Mouse (Mus musculus) spleen, adult 10 weeks (tissue): ENCODE data around the gene 1700069L16Rik. TPM values are rescaled to one million over a fixed set of nuclear protein-coding genes. Genes with fewer than 3 reads are reported as not detected.

Experiments
- polyA plus RNA-seq: library from polyadenylated mRNA; stranded (reverse); fragments of 350-450 nt; fragmentation: Illumina TruSeq; extraction: RNeasy Lipid Tissue Mini Kit (QIAGEN cat#74804); gene quantifications from one replicate; pipeline ENCODE4 v1.2.3, GENCODE M21; 2015; ENCODE audit warnings: low replicate concordance; ENCODE audit not compliant: insufficient read depth

Gene 1700069L16Rik
- polyA plus RNA-seq = not detected

DNA sequence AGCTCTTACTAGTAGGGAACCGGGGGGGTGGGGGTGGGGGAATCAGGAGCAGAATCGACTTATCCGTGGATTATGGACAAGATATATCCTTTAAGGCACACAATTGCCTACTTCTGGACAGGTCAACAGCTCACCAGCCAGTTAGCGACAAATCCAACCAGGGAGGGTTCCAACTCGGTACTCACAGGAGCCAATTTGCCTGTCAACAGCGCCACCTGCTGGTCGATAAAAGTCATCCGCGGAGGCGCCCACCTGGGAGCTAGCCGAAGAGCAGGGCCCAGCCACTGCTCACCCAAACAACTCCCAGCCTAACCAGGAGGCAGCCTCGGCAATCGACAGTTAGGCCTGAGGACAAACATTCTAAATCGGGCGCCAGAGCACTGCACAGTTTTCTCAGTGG, at the start of gene 1700069L16Rik:
1700069L16Rik (minus strand) TSS at position 327 of the 400 bp plus-strand sequence.

DNA sequence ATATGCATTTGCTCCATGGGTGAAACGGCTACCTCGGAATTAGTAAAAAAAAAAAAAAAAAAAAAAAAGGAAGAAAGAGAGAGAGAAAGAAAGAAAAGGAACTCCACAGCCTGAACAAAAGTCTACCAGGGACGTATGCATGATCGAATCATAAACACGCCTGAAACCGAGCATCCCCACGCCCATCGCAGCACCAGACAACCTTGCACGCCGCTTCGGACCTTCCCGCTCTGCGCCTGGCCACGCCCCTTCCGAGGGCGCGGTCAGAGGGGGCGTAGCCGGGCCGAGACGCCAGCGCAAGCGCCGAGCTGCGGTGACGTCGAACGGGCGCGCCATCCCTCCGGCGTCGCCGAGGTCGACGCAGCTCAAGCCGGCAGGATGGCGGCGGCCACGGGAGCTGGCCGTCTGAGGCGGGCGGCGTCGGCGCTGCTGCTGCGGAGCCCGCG, 47.9 kb upstream of the 1700069L16Rik start, which contains the start of the genes Sart3 and Iscu:
Sart3 (minus strand) TSS at position 61 of the 446 bp plus-strand sequence.
Iscu (plus strand) TSS at position 299 of the 446 bp plus-strand sequence.

DNA sequence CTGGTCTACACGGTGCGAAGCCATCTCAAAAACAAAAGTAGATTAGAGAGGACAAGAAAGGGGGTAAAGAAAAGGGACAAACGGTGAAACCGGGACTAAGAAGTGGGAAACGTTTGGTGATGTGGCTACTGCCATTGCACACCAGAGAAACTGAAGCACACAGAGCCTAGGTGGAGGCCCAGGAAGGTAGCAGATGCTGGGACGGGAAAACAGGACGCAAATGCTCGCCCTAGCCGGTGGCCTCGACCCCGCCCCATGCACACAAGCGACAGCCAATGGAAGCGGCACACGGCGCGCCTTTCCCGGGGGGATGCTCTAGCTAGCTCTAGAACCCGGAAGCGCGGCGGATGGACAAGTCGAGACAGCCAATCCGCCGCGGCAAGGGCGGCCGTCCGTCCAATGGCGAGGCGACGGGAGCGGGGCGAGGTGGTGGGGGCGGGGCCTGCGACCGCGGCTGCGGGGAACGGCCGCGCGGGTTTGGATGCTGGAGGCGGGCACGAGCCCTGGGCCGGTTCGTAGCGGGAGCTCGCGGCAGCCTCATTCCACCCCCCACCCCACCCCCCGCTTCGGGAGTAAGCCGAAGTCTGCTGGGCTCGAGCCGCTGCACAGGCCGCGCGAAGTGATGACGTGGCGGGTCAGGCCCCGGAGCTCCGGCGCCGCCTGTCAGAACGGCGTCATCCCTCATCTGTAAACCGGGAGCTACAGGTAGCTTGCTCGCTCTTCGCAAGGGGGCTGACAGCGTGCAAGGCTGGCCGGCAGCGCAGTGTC, 11.0 kb upstream of the 1700069L16Rik start, which contains the start of gene Ficd:
Ficd (plus strand) TSS at position 459 of the 768 bp plus-strand sequence.

DNA sequence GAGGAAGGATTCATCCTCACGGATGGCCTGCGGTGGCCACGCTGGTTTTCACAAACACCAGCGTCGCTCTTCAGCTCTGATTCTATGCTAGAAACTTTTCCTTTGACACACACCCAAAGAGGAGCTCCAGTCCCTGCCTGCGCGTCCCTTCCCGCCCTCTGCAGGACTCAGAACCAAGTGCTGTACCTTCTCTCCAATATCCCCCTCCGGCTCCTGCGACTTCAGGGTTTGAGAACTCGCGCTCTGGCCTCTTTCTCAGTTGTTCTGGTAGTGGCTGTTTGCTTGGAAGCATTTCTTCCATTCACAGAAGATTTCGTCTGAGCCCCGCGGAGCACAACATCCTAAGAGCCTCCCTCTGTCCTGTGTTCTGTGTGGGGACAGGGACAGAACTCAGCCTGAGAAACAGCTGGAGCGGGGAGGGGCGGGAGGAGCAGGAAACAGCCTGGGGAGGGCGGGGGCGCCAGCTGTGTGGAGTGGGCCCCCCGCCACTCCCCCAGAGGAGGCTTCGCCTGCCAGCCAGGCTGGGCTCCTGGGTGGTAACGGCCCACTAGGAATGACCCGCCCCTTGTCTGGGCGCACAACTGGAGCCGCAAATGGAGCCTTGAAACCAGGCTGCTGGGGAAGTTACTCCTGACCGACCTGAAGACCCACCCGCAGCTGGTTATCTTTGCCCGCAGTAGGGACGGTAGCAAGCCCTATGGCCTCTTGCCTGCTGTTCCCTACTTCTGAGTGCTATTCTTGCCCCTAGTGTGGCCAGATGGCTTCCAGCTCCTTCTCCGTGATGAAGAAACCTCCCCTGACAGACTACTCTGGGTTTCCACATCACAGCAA, 74.3 kb downstream of the 1700069L16Rik start, which contains the start of gene Cmklr1:
Cmklr1 (minus strand) TSS at position 392 of the 831 bp plus-strand sequence.

Other genes with a start within 250 kb of the 1700069L16Rik start
- 0.69 TPM for gene Wscd2, start 234.4 kb downstream of the 1700069L16Rik start, polyA plus RNA-seq
- 8.9 TPM for gene Cmklr1, start 74.3 kb downstream of the 1700069L16Rik start, polyA plus RNA-seq
- gene Ficd, start 11.0 kb upstream of the 1700069L16Rik start, polyA plus RNA-seq = 3.3 TPM
- 19.4 TPM for gene Sart3, start 47.7 kb upstream of the 1700069L16Rik start, polyA plus RNA-seq
- 87.0 TPM for gene Iscu, start 48.0 kb upstream of the 1700069L16Rik start, polyA plus RNA-seq
- gene Tmem119, start 75.7 kb upstream of the 1700069L16Rik start, polyA plus RNA-seq = 0.99 TPM
- gene Selplg, start 107.9 kb upstream of the 1700069L16Rik start, polyA plus RNA-seq = 85.0 TPM
- 48.3 TPM for gene Coro1c, start 184.0 kb upstream of the 1700069L16Rik start, polyA plus RNA-seq